In genomic region chr15:6562161-6562560, GRCm38 (mm10) we compare ENCODE assay signal across 16 mouse cellular contexts.
"Had no signal": no experiment of that assay in that cellular context is flagged by ENCODE, and none has a peak within 500 bp of the region (broad histone marks: within the 10 kb centered on the region; RNA-seq: fewer than 3 reads in every experiment).

No protein-coding gene starts in this region.

- H3K9ac ChIP-seq: limb, embryonic 13.5 days; liver, embryonic 13.5 days; midbrain, embryonic 13.5 days; neural tube, embryonic 15.5 days had no signal

- H3K27me3 ChIP-seq: limb, embryonic 13.5 days; liver, embryonic 13.5 days; midbrain, embryonic 13.5 days; neural tube, embryonic 15.5 days had no signal

- DNase-seq: kidney, adult 9 months; kidney, postnatal 36 days; left cerebral cortex, postnatal 4 days; liver, embryonic 13.5 days; lung, adult 18-20 months; lung, postnatal 4 days; right cerebral cortex, adult 18-20 months; right cerebral cortex, postnatal 25 days had no signal

- H3K4me3 ChIP-seq: layer of hippocampus, adult 2 months; limb, embryonic 13.5 days; liver, embryonic 13.5 days; midbrain, embryonic 13.5 days; myocyte; neural tube, embryonic 15.5 days had no signal

- ATAC-seq: intestine, embryonic 16.5 days; midbrain, embryonic 13.5 days had no signal

- H3K27ac ChIP-seq: kidney, postnatal 0 days; layer of hippocampus, adult 2 months; limb, embryonic 13.5 days; liver, embryonic 13.5 days; midbrain, embryonic 13.5 days; neural tube, embryonic 15.5 days; stomach, postnatal 0 days had no signal

- H3K36me3 ChIP-seq: limb, embryonic 13.5 days; liver, embryonic 13.5 days; midbrain, embryonic 13.5 days; neural tube, embryonic 15.5 days had no signal
